Mouse (Mus musculus): Measurements from ENCODE around the gene Tigd3.

DNA sequence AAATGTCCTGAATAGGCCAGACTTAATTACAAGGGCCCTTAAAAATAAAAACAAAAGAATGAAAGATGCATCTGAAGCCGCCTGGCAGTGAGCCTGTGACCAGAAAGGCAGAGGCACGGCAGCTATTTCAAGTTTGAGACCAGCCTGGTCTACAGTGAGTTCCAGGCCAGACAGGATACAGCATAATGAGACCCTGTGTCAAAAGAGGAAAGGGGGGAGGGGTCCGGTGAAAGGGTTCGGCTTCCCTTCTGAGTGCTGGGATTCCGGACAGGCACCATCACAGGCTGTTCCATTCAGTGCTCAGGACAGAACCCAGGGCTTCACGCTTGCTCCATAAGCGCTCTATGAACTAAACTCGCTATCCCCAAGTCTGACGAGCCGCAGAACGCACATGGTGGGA, 33.1 kb upstream of the Tigd3 start:
- TF ChIP-seq CTCF (IDR thresholded peaks at IDR 0.05; ENCODE audit: low read depth), result no peak
- no peak for TF ChIP-seq EP300 (IDR thresholded peaks at IDR 0.05; ENCODE audit: low read depth)
